Mouse (Mus musculus) megakaryocyte, embryonic 14.5 days (primary cell): ENCODE measurements around the gene Prph. TPM values are rescaled to one million over a fixed set of nuclear protein-coding genes. Genes with fewer than 3 reads are reported as not detected.

Experiments used
- H3K27me3 ChIP-seq: replicated peaks from 2 replicates; pipeline ENCODE3; 2012; ENCODE audit warnings: inconsistent platforms
- H3K36me3 ChIP-seq: replicated peaks from 2 replicates; pipeline ENCODE3; 2012; ENCODE audit warnings: low read length, inconsistent platforms, mixed read lengths
- H3K4me1 ChIP-seq: 2 replicates; pipeline ENCODE4 v1.6.1; 2012; ENCODE audit warnings: inconsistent platforms
- H3K4me3 ChIP-seq: replicated peaks from 2 replicates; pipeline ENCODE3; 2012; ENCODE audit warnings: moderate library complexity, mild to moderate bottlenecking, inconsistent platforms
- H3K9me3 ChIP-seq: 2 replicates; pipeline ENCODE4 v1.6.1; 2012; ENCODE audit warnings: inconsistent platforms
- FLI1 ChIP-seq: IDR thresholded peaks from 2 replicates; pipeline ENCODE4 v1.6.1; 2012; ENCODE audit warnings: low read length, inconsistent platforms, mixed read lengths
- GATA1 ChIP-seq: IDR thresholded peaks from 3 replicates; pipeline ENCODE4 v1.6.1; 2012; ENCODE audit warnings: mixed read lengths, low read length, inconsistent platforms, borderline replicate concordance
- polyA plus RNA-seq: library from polyadenylated mRNA; stranded (reverse); fragments of >175 nt; gene quantifications from 2 replicates; pipeline ENCODE4 v1.2.3, GENCODE M21; 2012; ENCODE audit warnings: low replicate concordance; ENCODE audit not compliant: insufficient read depth

Gene Prph
- polyA plus RNA-seq, result not detected in 2 replicates

DNA sequence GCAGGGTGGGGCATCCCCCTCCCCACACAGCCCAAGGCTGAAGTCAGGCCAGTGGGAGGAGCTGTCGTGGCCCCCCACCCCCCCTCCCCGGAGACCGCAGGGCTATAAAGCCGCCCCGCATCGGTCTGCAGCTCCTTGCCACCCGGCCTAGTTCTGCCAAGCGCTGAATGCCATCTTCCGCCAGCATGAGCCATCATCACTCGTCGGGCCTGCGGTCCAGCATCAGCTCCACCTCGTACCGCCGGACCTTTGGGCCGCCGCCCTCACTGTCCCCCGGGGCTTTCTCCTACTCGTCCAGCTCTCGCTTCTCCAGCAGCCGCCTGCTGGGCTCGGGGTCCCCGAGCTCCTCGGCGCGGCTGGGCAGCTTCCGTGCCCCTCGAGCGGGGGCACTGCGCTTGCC is at the start of gene Prph:
Gene Prph (plus strand): TSS at position 135 of the 400 bp plus-strand sequence.
- Histone ChIP-seq H3K4me3 (peak within 1 kb of the TSS; percentile 87), H3K27me3 (peaks cover 89% of the 10 kb centered on the region)

GRCm38 (mm10) chr15:99008801-99009241 is 46.2 kb upstream of the Prph start:
- Histone ChIP-seq H3K4me3 (no peak overlapping the region), H3K9me3 (peaks cover 14% of the 10 kb centered on the region), H3K4me1 (peaks cover 5% of the 10 kb centered on the region), H3K36me3 (no peaks in the 10 kb centered on the region), H3K27me3 (peaks cover 11% of the 10 kb centered on the region)
- TF ChIP-seq FLI1 (no peak), GATA1 (no peak)

More for the DNA sequence above, at the start of gene Prph:
- Histone ChIP-seq H3K4me1 (peaks cover 45% of the 10 kb centered on the region), H3K36me3 (no peaks in the 10 kb centered on the region), H3K9me3 (peaks cover 8% of the 10 kb centered on the region)
- no peak for TF ChIP-seq GATA1
- no peak for TF ChIP-seq FLI1

- peaks cover 5% of the 10 kb centered on the region; the same call in 1 of the 2 replicates for H3K4me1 ChIP-seq
- H3K9me3 ChIP-seq, result 0 out of 2 replicates have a peak, but pooled peaks cover 2% of the 10 kb centered on the region
- TF ChIP-seq GATA1, result no peak
- TF ChIP-seq FLI1, result no peak
- H3K27me3 ChIP-seq, result peaks cover 8% of the 10 kb centered on the region
- no peak overlapping the region for H3K4me3 ChIP-seq
- no peaks in the 10 kb centered on the region for H3K36me3 ChIP-seq
Observed at GRCm38 (mm10) chr15:99010896-99011295, 44.1 kb upstream of the Prph start.

- TF ChIP-seq GATA1 (no peak), FLI1 (no peak)
Observed at GRCm38 (mm10) chr15:99011946-99012345, 43.0 kb upstream of the Prph start.

DNA sequence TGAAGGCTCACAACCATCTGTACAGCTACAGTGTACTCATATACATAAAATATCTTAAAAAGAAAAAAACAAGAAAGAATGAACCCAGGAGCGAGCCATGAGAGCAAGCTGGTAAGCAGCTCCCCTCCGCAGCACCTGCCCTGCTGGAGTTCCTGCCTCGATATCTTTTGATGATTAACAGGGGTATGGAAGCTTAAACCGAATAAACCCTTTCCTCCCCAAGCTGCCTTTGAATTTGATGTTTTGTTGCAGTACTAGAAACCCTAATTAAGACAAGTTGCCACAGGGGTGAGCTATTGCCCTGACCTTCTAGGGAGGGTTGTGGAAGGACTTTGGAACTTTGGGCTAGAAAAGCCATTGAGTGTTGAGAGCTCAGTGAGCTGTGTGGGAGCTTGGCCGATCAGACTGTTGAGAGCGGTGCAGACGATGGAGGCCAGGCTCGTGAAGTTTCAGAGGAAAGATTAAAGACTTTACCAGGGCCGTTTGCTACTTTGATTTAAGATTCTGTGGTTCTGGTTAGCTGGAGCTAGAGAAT is 40.4 kb upstream of the Prph start:
- TF ChIP-seq GATA1, result no peak
- TF ChIP-seq FLI1, result no peak
- no peaks in the 10 kb centered on the region for H3K9me3 ChIP-seq
- no peaks in the 10 kb centered on the region for H3K36me3 ChIP-seq
- H3K27me3 ChIP-seq, result peaks cover 19% of the 10 kb centered on the region
- peaks cover 8% of the 10 kb centered on the region for H3K4me1 ChIP-seq
- H3K4me3 ChIP-seq, result no peak overlapping the region

More at GRCm38 (mm10) chr15:99011946-99012345, 43.0 kb upstream of the Prph start:
- no peaks in the 10 kb centered on the region for H3K9me3 ChIP-seq
- peaks cover 5% of the 10 kb centered on the region; the same call in 1 of the 2 replicates for H3K4me1 ChIP-seq
- no peaks in the 10 kb centered on the region for H3K36me3 ChIP-seq
- no peak overlapping the region for H3K4me3 ChIP-seq
- peaks cover 8% of the 10 kb centered on the region for H3K27me3 ChIP-seq

- H3K9me3 ChIP-seq, result peaks cover 5% of the 10 kb centered on the region
- peaks cover 19% of the 10 kb centered on the region for H3K27me3 ChIP-seq
- no peak for TF ChIP-seq GATA1
- no peak overlapping the region for H3K4me3 ChIP-seq
- H3K4me1 ChIP-seq, result peaks cover 8% of the 10 kb centered on the region
- H3K36me3 ChIP-seq, result no peaks in the 10 kb centered on the region
Observed at GRCm38 (mm10) chr15:99017355-99017761, 37.6 kb upstream of the Prph start.

DNA sequence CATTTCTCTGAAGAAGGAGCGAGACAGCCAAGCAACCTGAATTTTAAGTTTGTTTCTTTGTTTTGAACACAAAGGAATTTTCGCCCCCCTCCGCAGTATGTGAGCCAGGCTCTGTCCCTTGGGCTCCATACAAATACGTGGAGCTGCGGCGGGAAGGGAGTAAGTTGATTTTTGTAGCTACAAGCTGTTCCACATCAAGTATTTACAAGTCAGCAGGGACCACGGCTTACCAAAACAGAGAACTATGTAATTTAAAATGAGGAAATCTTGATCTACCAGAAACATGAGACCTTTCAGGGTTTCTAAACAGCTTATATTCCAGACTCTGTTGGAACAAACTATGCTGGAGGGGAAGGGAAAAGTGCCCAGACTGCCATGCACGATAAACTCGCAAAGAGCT is 37.0 kb upstream of the Prph start:
- H3K4me3 ChIP-seq, result no peak overlapping the region
- peaks cover 5% of the 10 kb centered on the region for H3K9me3 ChIP-seq
- H3K36me3 ChIP-seq, result no peaks in the 10 kb centered on the region
- peaks cover 18% of the 10 kb centered on the region for H3K27me3 ChIP-seq
- H3K4me1 ChIP-seq, result peaks cover 8% of the 10 kb centered on the region
- TF ChIP-seq GATA1 (no peak), FLI1 (no peak)

DNA sequence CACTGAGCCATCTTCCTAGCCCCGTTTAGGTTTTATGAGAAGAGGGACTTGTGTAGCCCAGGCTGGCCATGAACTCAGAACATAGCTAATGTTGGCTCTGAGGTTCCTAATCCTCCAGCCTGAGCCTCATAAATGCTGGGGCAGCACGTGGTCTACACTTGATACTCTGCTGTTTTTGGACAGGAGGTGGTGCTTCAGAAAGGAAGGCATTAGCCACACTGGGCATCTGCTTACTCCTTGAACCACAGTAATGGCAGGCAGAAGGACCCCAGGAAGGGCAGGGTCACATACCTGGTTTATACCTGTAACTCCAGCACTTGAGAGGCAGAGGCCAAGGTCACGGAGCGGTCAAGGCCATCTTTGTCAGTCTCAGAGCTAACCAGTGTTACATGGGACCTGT is 36.3 kb upstream of the Prph start:
- no peak overlapping the region for H3K4me3 ChIP-seq
- TF ChIP-seq GATA1 (no peak), FLI1 (no peak)
- H3K36me3 ChIP-seq, result no peaks in the 10 kb centered on the region
- H3K4me1 ChIP-seq, result peaks cover 8% of the 10 kb centered on the region
- peaks cover 5% of the 10 kb centered on the region for H3K9me3 ChIP-seq
- H3K27me3 ChIP-seq, result peaks cover 18% of the 10 kb centered on the region

- H3K27me3 ChIP-seq, result peaks cover 18% of the 10 kb centered on the region
- H3K4me3 ChIP-seq, result no peak overlapping the region
- peaks cover 8% of the 10 kb centered on the region for H3K4me1 ChIP-seq
- H3K36me3 ChIP-seq, result no peaks in the 10 kb centered on the region
- H3K9me3 ChIP-seq, result peaks cover 5% of the 10 kb centered on the region
- TF ChIP-seq GATA1 (no peak), FLI1 (no peak)
Observed at GRCm38 (mm10) chr15:99019436-99019835, 35.5 kb upstream of the Prph start.

GRCm38 (mm10) chr15:99020171-99020570 is 34.8 kb upstream of the Prph start:
- H3K4me3 ChIP-seq, result no peak overlapping the region
- H3K27me3 ChIP-seq, result peaks cover 15% of the 10 kb centered on the region
- TF ChIP-seq FLI1 (no peak), GATA1 (no peak)
- H3K36me3 ChIP-seq, result no peaks in the 10 kb centered on the region
- H3K9me3 ChIP-seq, result peaks cover 5% of the 10 kb centered on the region
- H3K4me1 ChIP-seq, result peaks cover 12% of the 10 kb centered on the region
